Mouse (Mus musculus) erythroblast, adult 5-6 weeks (primary cell): ENCODE results near the gene Fbxw9. TPM values are rescaled to one million over a fixed set of nuclear protein-coding genes. Genes with fewer than 3 reads are reported as not detected.
A peak's percentile ranks its signal among the peaks of the same experiment; 100 is the strongest.
"Not testable (repeated sequence)": the region's sequence is repeated elsewhere in the genome, so short reads cannot be mapped to it uniquely, and the experiment has no call there.

Experiments
- ATAC-seq: replicated peaks from 2 replicates; pipeline ENCODE4 v1.8.0; 2016; ENCODE audit warnings: moderate number of reproducible peaks, mild to moderate bottlenecking, moderate TSS enrichment, inconsistent platforms; ENCODE audit not compliant: poor library complexity, low FRiP score, severe bottlenecking
- total RNA-seq, 2 experiments: library from RNA; stranded (forward) in 1 of 2; stranded (reverse) in 1 of 2; fragments of 150-400 nt in 1 of 2; fragments of 200-764, 138-1000 nt in 1 of 2; gene quantifications; 2 replicates each; pipeline versions ENCODE4 v1.2.3 to v1.2.4; 2015 to 2017; ENCODE audit warnings: low replicate concordance in 2 of 2

Fbxw9 gene
- total RNA-seq, 2 experiments from 2014 or later: 0.43 TPM; not detected in 1

DNA sequence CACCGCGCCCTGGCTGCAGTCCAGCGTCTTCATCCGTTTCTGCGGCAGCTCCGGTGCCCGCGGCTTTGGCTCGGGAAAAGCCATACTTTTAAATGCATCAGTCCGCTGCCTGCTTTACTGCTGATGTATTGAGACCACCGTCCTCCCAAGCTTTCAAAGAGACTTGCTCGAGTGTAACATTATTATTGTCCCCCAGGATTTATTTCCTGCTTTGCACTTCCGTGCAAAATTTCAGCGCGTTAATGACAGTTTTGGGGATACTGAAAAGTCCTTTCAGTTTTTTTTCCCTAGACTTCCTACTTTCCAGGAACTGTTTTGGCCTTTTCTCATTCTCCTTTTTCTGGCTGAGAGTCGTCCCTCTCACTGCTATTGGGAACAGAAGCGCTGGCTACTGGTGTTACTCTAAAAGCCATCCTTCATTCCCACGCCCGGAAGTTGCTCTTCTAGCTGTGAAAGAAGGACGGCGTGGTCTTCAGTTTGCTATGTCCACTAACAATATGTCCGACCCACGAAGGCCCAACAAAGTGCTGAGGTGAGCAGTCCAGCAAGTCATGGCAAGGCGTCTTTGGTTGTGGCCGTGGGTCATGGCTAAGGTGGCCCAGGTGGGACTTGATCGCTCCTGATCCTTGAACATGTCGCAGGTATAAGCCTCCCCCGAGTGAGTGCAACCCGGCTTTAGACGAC lies 20.8 kb downstream of the Fbxw9 start, which contains the start of gene Wdr83os:
Gene Wdr83os (plus strand): TSS at position 209 of the 684 bp plus-strand sequence.
- 0 out of 2 replicates have a peak, but pooled peaks have one; percentile 35 for ATAC-seq

DNA sequence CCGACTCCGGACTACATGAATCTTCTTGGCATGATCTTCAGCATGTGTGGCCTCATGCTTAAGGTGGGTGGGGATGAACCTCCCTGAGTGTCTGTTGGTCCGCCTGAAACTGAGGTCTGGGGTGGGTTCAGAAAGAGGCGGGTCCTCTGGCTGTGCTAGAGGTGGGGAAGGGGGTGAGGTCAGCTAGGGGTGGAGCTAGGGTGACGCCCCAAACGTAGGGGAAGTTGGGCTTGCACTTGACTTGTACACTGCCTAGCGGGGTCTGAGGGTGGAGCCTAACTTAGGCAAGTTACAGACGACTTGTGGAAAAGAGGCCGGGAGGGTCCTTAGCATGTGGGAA lies 21.3 kb downstream of the Fbxw9 start, which contains the start of gene Wdr83:
Gene Wdr83 (minus strand): TSS at position 91 of the 340 bp plus-strand sequence.
- peak; percentile 18; the same call in 1 of the 2 replicates for ATAC-seq

DNA sequence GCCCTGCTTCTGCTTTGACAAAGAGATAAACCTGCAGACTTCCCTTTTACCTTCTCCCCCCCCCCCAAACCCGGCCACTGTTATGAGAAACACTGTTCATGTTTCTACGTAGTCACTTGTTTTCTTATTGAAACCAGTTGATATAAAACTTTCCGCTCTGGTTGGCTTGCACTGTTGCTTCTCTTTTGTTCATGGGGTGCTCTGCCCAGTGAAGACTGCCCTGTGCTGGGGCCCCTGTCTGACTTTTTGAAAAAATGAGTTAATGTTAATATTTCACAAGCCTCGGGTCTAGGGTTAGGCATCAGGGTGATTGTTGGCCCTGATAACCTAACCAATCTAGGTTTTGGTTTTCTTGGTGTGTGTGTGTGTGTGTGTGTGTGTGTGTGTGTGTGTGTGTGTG lies 22.3 kb downstream of the Fbxw9 start:
- ATAC-seq: not testable (repeated sequence)

DNA sequence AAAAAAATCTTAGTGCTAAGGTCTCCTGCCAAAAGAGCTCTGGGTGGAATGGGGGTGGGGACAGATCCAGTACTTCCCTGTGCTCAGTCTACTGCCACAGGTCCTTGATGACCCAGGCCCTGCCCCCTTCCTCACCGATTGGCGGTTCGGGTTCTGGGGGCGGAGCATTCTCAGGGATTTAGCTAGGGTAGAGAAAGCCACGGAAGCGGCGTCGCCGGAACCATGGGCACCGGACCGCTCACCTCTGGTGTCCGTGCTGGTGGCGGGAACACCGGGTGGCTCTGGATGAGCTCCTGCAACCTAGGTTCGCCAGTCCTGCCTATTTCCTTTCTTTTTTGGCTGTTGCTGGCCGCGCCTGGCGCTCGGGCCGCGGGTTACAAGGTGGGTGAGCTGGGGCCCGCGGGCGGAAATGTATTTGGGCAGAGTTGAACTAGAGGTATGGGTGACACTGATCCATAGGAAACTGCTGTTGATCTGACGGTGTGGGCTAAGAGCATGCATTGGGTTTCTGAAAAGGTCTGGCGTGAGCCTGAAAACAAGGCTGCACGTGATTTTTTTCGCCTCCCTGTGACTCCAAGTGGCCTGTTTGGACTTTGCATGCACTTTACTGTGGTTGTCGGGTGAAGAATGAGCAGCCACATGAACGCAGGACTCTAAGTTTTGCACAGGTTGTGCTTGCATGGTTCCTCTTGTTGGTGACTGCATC lies 23.4 kb downstream of the Fbxw9 start, which contains the start of gene Man2b1:
Gene Man2b1 (plus strand): TSS at position 163 of the 706 bp plus-strand sequence.
- peak; percentile 80 for ATAC-seq

DNA sequence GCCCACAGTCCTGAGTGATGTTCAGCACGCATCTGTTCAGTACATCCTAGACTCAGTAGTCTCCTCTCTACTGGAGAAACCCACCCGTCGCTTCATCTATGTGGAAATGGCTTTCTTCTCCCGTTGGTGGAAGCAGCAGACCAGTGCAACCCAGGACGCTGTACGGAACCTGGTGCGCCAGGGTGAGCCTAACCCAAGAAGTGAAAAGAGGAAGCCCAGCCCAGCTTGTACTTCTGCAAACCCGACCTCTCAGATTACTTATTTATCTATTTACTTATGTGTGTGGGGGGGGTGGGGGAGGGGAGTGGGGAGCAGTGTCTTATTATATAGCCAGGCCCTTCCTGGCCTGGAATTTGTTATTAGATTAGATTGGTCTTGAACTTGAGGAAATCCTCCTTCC lies 24.8 kb downstream of the Fbxw9 start:
- no peak for ATAC-seq

- no peak for ATAC-seq
These were observed 26.4 kb downstream of the Fbxw9 start for GRCm38 (mm10) chr8:85086238-85086637.

- no peak for ATAC-seq
These were observed 28.9 kb downstream of the Fbxw9 start for GRCm38 (mm10) chr8:85088771-85089170.

DNA sequence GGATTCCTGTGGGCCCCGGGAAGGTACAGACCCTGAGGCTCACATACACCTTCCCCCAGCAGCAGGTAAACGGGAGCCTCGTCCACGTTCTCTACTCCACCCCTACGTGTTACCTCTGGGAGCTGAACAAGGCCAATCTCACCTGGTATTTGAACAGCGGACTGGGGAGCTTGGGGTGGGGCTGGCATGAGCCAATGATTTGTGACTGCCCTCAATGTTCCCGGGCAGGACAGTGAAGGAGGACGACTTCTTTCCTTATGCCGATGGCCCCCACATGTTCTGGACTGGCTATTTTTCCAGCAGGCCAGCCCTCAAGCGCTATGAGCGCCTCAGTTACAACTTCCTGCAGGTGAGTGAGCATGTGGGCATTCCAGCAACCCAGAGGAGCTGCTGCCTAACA lies 31.0 kb downstream of the Fbxw9 start:
- no peak for ATAC-seq

DNA sequence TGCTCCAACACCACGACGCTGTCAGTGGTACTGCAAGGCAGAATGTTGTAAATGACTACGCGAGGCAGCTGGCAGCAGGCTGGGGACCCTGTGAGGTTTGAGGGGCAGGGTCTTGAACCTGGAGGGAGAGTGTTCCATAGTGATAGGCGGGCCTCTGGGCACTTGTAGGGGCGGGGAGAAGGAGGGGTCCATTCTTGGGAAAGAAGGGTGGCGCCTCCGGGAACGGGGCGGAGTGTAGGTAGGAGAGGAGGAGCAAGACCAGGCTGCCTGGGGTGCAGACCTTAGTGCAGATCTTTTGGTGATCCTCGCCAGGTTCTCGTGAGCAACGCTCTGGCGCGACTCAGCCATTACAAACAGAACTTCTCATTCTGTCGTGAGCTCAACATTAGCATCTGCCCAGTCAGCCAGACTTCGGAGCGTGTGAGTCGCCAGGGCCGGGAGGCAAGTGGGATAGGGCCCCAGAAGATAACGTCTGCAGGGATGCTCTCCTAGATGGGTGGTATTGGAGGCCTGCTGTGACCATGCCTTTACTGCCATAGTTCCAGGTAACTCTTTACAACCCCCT lies 31.8 kb downstream of the Fbxw9 start:
- ATAC-seq: no peak

- no peak for ATAC-seq
These were observed 35.2 kb downstream of the Fbxw9 start for GRCm38 (mm10) chr8:85095051-85095450.

GRCm38 (mm10) chr8:85095566-85095965 lies 35.7 kb downstream of the Fbxw9 start:
- ATAC-seq: no peak

DNA sequence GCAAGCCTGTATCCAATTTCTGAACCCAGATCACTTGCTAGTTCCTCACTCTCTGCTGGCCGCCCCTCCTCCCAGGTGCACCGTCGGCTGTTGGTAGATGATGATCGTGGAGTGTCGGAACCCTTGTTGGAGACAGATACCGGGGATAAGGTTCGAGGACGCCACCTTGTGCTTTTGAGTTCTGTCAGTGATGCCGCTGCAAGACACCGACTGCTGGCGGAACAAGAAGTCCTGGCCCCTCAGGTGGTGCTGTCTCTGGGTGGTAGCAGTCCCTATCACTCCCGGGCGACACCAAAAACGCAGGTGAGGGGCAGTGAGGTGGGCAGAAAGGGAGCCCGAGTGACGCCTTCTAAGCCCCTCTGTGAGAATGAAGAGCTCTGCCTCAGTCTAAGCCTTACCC lies 36.3 kb downstream of the Fbxw9 start:
- no peak for ATAC-seq

- ATAC-seq: no peak
These were observed 37.0 kb downstream of the Fbxw9 start for GRCm38 (mm10) chr8:85096850-85097249.

DNA sequence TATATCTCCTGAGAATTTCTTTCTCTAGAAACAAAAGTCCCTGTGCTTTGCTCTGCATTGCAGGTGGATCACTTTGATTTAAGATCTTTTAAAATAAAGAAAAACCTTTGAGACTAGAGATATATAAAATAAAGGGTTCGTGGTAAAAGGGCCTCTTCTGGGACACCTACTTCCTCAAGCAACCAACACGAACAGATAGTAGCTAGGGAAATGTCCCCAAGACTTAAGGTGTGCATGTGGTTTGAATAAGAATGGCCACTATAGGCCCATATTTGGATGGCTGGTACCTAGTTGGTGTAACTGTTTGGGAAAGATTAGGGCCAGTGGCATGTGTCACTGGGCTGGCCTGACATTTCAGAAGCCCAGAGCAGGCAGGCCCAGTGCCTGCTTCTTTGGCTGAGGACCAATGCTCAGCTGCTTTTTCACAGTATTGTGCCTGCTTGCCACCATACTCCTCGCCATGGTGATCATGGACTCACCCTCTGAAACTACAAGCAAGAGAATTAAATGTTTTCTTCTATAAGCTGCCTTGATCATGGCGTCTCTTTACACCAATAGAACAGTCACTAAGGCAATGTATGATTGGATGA lies 40.3 kb downstream of the Fbxw9 start:
- ATAC-seq: no peak

DNA sequence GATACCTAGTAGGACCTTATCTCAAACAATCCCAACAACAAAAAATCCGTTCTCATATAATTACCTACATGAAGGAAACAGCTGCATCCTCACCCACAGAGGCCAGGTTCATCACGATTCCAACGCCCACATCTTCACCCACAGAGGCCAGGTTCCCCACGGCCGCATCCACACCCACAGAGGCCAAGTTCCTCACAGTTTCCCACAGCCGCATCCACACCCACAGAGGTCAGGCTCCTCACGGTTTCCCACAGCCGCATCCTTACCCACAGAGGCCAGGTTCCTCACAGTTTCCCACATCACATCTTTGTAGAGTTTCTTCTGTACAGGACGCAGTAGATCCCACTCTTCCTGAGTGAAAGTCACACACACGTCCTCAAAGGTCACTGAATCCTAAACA lies 53.4 kb downstream of the Fbxw9 start:
- no peak for ATAC-seq

DNA sequence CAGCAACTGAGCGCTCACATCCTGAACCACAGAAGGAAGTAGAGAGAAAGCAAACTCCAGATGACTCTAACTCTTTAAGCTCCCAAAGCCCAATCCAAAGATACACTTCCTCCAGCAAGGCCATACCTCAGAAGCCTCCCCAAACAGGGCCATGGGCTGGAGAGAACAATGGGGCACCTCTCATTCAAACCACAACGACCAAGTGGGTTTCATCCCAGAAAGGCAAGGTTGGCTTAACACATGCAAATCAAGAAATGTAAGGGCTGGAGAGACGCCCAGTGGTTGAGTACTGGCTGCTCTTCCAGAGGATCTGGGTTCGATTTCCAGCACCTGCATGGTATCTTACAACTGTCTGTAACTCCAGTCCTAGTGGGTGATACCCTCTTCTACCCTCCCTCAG lies 55.6 kb downstream of the Fbxw9 start:
- ATAC-seq: no peak

Other genes starting within 250 kb of the Fbxw9 start
- gene Dand5, start 237.2 kb upstream of the Fbxw9 start, total RNA-seq (2015; ENCODE audit: low replicate concordance): 2.3 TPM in 1 of 2 replicates, not detected in the other
- gene Dand5, start 237.2 kb upstream of the Fbxw9 start, total RNA-seq (2017; ENCODE audit: low replicate concordance): 2.3 and 3.9 TPM in 2 replicates
- gene Gadd45gip1, start 228.5 kb upstream of the Fbxw9 start, total RNA-seq (2015; ENCODE audit: low replicate concordance): 4.4 and 5.9 TPM in 2 replicates
- gene Gadd45gip1, start 228.5 kb upstream of the Fbxw9 start, total RNA-seq (2017; ENCODE audit: low replicate concordance): 7.4 and 7.7 TPM in 2 replicates
- 379 and 406 TPM in 2 replicates for gene Rad23a, start 219.4 kb upstream of the Fbxw9 start, total RNA-seq (2015; ENCODE audit: low replicate concordance)
- 572 and 669 TPM in 2 replicates for gene Rad23a, start 219.4 kb upstream of the Fbxw9 start, total RNA-seq (2017; ENCODE audit: low replicate concordance)
- gene Calr, start 213.1 kb upstream of the Fbxw9 start, total RNA-seq (2015; ENCODE audit: low replicate concordance): 255 and 289 TPM in 2 replicates
- 800 and 908 TPM in 2 replicates for gene Calr, start 213.1 kb upstream of the Fbxw9 start, total RNA-seq (2017; ENCODE audit: low replicate concordance)
- gene Farsa, start 203.1 kb upstream of the Fbxw9 start, total RNA-seq (2015; ENCODE audit: low replicate concordance): 6.0 and 9.6 TPM in 2 replicates
- 25.0 and 28.8 TPM in 2 replicates for gene Farsa, start 203.1 kb upstream of the Fbxw9 start, total RNA-seq (2017; ENCODE audit: low replicate concordance)
- gene Syce2, start 187.9 kb upstream of the Fbxw9 start, total RNA-seq (2015; ENCODE audit: low replicate concordance): 54.3 and 54.8 TPM in 2 replicates
- gene Syce2, start 187.9 kb upstream of the Fbxw9 start, total RNA-seq (2017; ENCODE audit: low replicate concordance): 10.6 and 24.4 TPM in 2 replicates
- gene Gcdh, start 166.1 kb upstream of the Fbxw9 start, total RNA-seq (2015; ENCODE audit: low replicate concordance): 7.9 and 14.6 TPM in 2 replicates
- gene Gcdh, start 166.1 kb upstream of the Fbxw9 start, total RNA-seq (2017; ENCODE audit: low replicate concordance): 13.4 and 17.6 TPM in 2 replicates
- gene Klf1, start 158.1 kb upstream of the Fbxw9 start, total RNA-seq (2015; ENCODE audit: low replicate concordance): 58.9 and 59.8 TPM in 2 replicates
- gene Klf1, start 158.1 kb upstream of the Fbxw9 start, total RNA-seq (2017; ENCODE audit: low replicate concordance): 85.0 and 116 TPM in 2 replicates
- gene Dnase2a, start 151.5 kb upstream of the Fbxw9 start, total RNA-seq (2015; ENCODE audit: low replicate concordance): 31.9 and 44.9 TPM in 2 replicates
- 85.2 and 99.8 TPM in 2 replicates for gene Dnase2a, start 151.5 kb upstream of the Fbxw9 start, total RNA-seq (2017; ENCODE audit: low replicate concordance)
- not detected in 2 replicates for gene Mast1, start 122.7 kb upstream of the Fbxw9 start, total RNA-seq (2015; ENCODE audit: low replicate concordance)
- gene Mast1, start 122.7 kb upstream of the Fbxw9 start, total RNA-seq (2017; ENCODE audit: low replicate concordance): 0.28 TPM in 1 of 2 replicates, not detected in the other
- gene Rtbdn, start 113.1 kb upstream of the Fbxw9 start, total RNA-seq (2015; ENCODE audit: low replicate concordance): not detected in 2 replicates
- not detected in 2 replicates for gene Rtbdn, start 113.1 kb upstream of the Fbxw9 start, total RNA-seq (2017; ENCODE audit: low replicate concordance)
- not detected in 2 replicates for gene Gm49661, start 90.6 kb upstream of the Fbxw9 start, total RNA-seq (2015; ENCODE audit: low replicate concordance)
- not detected in 2 replicates for gene Gm49661, start 90.6 kb upstream of the Fbxw9 start, total RNA-seq (2017; ENCODE audit: low replicate concordance)
- 1,192 and 1,430 TPM in 2 replicates for gene Prdx2, start 90.5 kb upstream of the Fbxw9 start, total RNA-seq (2015; ENCODE audit: low replicate concordance)
- 2,193 and 2,235 TPM in 2 replicates for gene Prdx2, start 90.5 kb upstream of the Fbxw9 start, total RNA-seq (2017; ENCODE audit: low replicate concordance)
- 31.8 and 67.2 TPM in 2 replicates for gene Rnaseh2a, start 90.3 kb upstream of the Fbxw9 start, total RNA-seq (2015; ENCODE audit: low replicate concordance)
- 37.4 and 37.9 TPM in 2 replicates for gene Rnaseh2a, start 90.3 kb upstream of the Fbxw9 start, total RNA-seq (2017; ENCODE audit: low replicate concordance)
- 6.1 and 6.7 TPM in 2 replicates for gene Junb, start 81.3 kb upstream of the Fbxw9 start, total RNA-seq (2015; ENCODE audit: low replicate concordance)
- gene Junb, start 81.3 kb upstream of the Fbxw9 start, total RNA-seq (2017; ENCODE audit: low replicate concordance): 15.5 and 16.1 TPM in 2 replicates
- gene Hook2, start 69.5 kb upstream of the Fbxw9 start, total RNA-seq (2015; ENCODE audit: low replicate concordance): 1.9 and 5.0 TPM in 2 replicates
- gene Hook2, start 69.5 kb upstream of the Fbxw9 start, total RNA-seq (2017; ENCODE audit: low replicate concordance): 1.6 and 6.1 TPM in 2 replicates
- not detected in 2 replicates for gene Best2, start 45.5 kb upstream of the Fbxw9 start, total RNA-seq (2015; ENCODE audit: low replicate concordance)
- gene Best2, start 45.5 kb upstream of the Fbxw9 start, total RNA-seq (2017; ENCODE audit: low replicate concordance): not detected in 2 replicates
- gene Asna1, start 34.8 kb upstream of the Fbxw9 start, total RNA-seq (2015; ENCODE audit: low replicate concordance): 20.8 and 24.2 TPM in 2 replicates
- 13.5 and 26.3 TPM in 2 replicates for gene Asna1, start 34.8 kb upstream of the Fbxw9 start, total RNA-seq (2017; ENCODE audit: low replicate concordance)
- gene Trir, start 33.2 kb upstream of the Fbxw9 start, total RNA-seq (2015; ENCODE audit: low replicate concordance): 32.1 and 45.4 TPM in 2 replicates
- 72.9 and 103 TPM in 2 replicates for gene Trir, start 33.2 kb upstream of the Fbxw9 start, total RNA-seq (2017; ENCODE audit: low replicate concordance)
- gene Tnpo2, start 23.1 kb upstream of the Fbxw9 start, total RNA-seq (2015; ENCODE audit: low replicate concordance): 9.6 and 10.8 TPM in 2 replicates
- 11.2 and 14.6 TPM in 2 replicates for gene Tnpo2, start 23.1 kb upstream of the Fbxw9 start, total RNA-seq (2017; ENCODE audit: low replicate concordance)
- gene Gm5741, start 7.9 kb downstream of the Fbxw9 start, total RNA-seq (2015; ENCODE audit: low replicate concordance): not detected in 2 replicates
- not detected in 2 replicates for gene Gm5741, start 7.9 kb downstream of the Fbxw9 start, total RNA-seq (2017; ENCODE audit: low replicate concordance)
- gene Dhps, start 11.7 kb downstream of the Fbxw9 start, total RNA-seq (2015; ENCODE audit: low replicate concordance): 12.3 and 16.1 TPM in 2 replicates
- gene Dhps, start 11.7 kb downstream of the Fbxw9 start, total RNA-seq (2017; ENCODE audit: low replicate concordance): 3.2 and 12.1 TPM in 2 replicates
- 26.1 and 31.3 TPM in 2 replicates for gene Wdr83os, start 20.7 kb downstream of the Fbxw9 start, total RNA-seq (2015; ENCODE audit: low replicate concordance)
- gene Wdr83os, start 20.7 kb downstream of the Fbxw9 start, total RNA-seq (2017; ENCODE audit: low replicate concordance): 4.3 and 11.3 TPM in 2 replicates
- 1.7 and 16.9 TPM in 2 replicates for gene Wdr83, start 21.3 kb downstream of the Fbxw9 start, total RNA-seq (2015; ENCODE audit: low replicate concordance)
- 4.9 and 6.3 TPM in 2 replicates for gene Wdr83, start 21.3 kb downstream of the Fbxw9 start, total RNA-seq (2017; ENCODE audit: low replicate concordance)
- 27.5 and 32.8 TPM in 2 replicates for gene Man2b1, start 23.2 kb downstream of the Fbxw9 start, total RNA-seq (2015; ENCODE audit: low replicate concordance)
- 17.8 and 18.6 TPM in 2 replicates for gene Man2b1, start 23.2 kb downstream of the Fbxw9 start, total RNA-seq (2017; ENCODE audit: low replicate concordance)
- not detected in 2 replicates for gene Zfp791, start 63.0 kb downstream of the Fbxw9 start, total RNA-seq (2015; ENCODE audit: low replicate concordance)
- gene Zfp791, start 63.0 kb downstream of the Fbxw9 start, total RNA-seq (2017; ENCODE audit: low replicate concordance): not detected in 2 replicates
- not detected in 2 replicates for gene Cks1brt, start 91.9 kb downstream of the Fbxw9 start, total RNA-seq (2015; ENCODE audit: low replicate concordance)
- gene Cks1brt, start 91.9 kb downstream of the Fbxw9 start, total RNA-seq (2017; ENCODE audit: low replicate concordance): not detected in 2 replicates
- gene Olfr371, start 165.9 kb downstream of the Fbxw9 start, total RNA-seq (2015; ENCODE audit: low replicate concordance): not detected in 2 replicates
- gene Olfr371, start 165.9 kb downstream of the Fbxw9 start, total RNA-seq (2017; ENCODE audit: low replicate concordance): not detected in 2 replicates
- gene Orc6, start 239.6 kb downstream of the Fbxw9 start, total RNA-seq (2015; ENCODE audit: low replicate concordance): 38.2 and 48.5 TPM in 2 replicates
- gene Orc6, start 239.6 kb downstream of the Fbxw9 start, total RNA-seq (2017; ENCODE audit: low replicate concordance): 47.6 and 89.5 TPM in 2 replicates
- 54.8 and 68.4 TPM in 2 replicates for gene Vps35, start 239.7 kb downstream of the Fbxw9 start, total RNA-seq (2015; ENCODE audit: low replicate concordance)
- gene Vps35, start 239.7 kb downstream of the Fbxw9 start, total RNA-seq (2017; ENCODE audit: low replicate concordance): 50.0 and 53.9 TPM in 2 replicates